Mouse (Mus musculus): ENCODE data around the gene Abraxas1.

- TF ChIP-seq ZC3H11A (IDR thresholded peaks at IDR 0.05; ENCODE audit: borderline replicate concordance, low read depth, low read length) (no peak), CHD2 (IDR thresholded peaks at IDR 0.05; ENCODE audit: low read depth, low read length) (no peak), MAFK (IDR thresholded peaks at IDR 0.05; ENCODE audit: insufficient read depth, low read depth, low read length) (no peak)
Observed at GRCm38 (mm10) chr5:100860417-100861053, 39.8 kb upstream of the Abraxas1 start.

Data from ES-E14 (cell line).